Comparison of ENCODE assay signal across 9 mouse cellular contexts in the genomic region with DNA sequence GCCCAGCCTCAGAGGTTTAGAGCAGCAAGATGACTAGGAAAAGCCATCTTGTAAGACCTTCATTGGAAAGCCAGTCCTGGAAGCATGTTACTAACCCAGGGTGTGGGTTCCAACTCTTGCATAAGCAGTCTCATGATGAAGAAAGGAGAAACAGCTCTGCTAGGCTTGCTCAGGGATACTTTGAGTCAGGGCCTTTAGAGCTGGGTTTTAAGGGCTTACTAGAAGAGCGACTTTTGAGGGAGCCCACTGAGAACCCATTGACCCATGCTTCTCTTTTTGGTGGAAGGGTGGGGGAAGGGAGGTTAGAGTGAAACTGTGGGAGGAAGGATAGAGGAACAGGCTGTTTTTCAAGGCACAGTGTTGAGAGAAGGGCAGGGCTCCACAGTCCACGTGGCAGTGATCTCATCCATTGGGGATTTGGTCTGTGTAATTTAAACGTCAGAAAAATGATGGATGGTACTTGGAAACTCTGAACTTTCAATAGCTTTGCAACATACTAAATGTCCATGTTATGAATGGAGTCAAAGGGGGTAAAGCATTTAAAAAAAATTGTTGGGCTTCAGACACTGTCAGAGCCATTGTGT. TPM values are rescaled to one million over a fixed set of nuclear protein-coding genes. Genes with fewer than 3 reads are reported as not detected.
DNase-seq lines count a peak whose midpoint lies in the region; ATAC-seq lines count a peak whose summit lies in the region.
"Had no signal": no experiment of that assay in that cellular context is flagged by ENCODE, and none has a peak within 500 bp of the region (broad histone marks: within the 10 kb centered on the region; RNA-seq: fewer than 3 reads in every experiment).

No protein-coding gene starts in this region.

- H3K36me3 ChIP-seq in heart, embryonic 11.5 days (ENCODE audit: control insufficient read depth, insufficient read depth, low read length): no peaks in the 10 kb centered on the region
- H3K36me3 ChIP-seq in neural tube, embryonic 11.5 days (ENCODE audit: control insufficient read depth, insufficient read depth, low read length): no peaks in the 10 kb centered on the region
- H3K36me3 ChIP-seq in heart, embryonic 10.5 days: no peaks in the 10 kb centered on the region
- H3K36me3 ChIP-seq: heart, embryonic 13.5 days had no signal

- H3K9ac ChIP-seq in heart, embryonic 11.5 days (ENCODE audit: low read depth, low read length): no peak overlapping the region
- H3K9ac ChIP-seq in neural tube, embryonic 11.5 days (ENCODE audit: low read length): no peak overlapping the region
- H3K9ac ChIP-seq: heart, embryonic 13.5 days had no signal

- intact Hi-C loops in left cerebral cortex, postnatal 25 days (cut with DNase I): no loop called here

- H3K4me2 ChIP-seq in heart, embryonic 11.5 days: no peak overlapping the region
- H3K4me2 ChIP-seq in neural tube, embryonic 11.5 days (ENCODE audit: low read depth): no peak overlapping the region
- H3K4me2 ChIP-seq: heart, embryonic 13.5 days had no signal

- DNase-seq in heart, adult 8-10 months (ENCODE audit: low spot score): peak; percentile 7
- DNase-seq in neural tube, embryonic 11.5 days (ENCODE audit: low spot score): peak; percentile 37
- no peak for DNase-seq in neural tube, embryonic 10.5 days (ENCODE audit: extremely low spot score, low spot score)
- no peak for DNase-seq in heart, embryonic 10.5 days (ENCODE audit: low spot score)
- no peak for DNase-seq in left cerebral cortex, postnatal 25 days (ENCODE audit: low spot score in 2 of 2)
- DNase-seq: thymus, postnatal 25 days had no signal

- no peak overlapping the region for H3K27ac ChIP-seq in heart, embryonic 11.5 days (ENCODE audit: low read depth, low read length)
- H3K27ac ChIP-seq in neural tube, embryonic 11.5 days (ENCODE audit: low read depth, low read length): no peak overlapping the region
- H3K27ac ChIP-seq in heart, embryonic 10.5 days: peak overlapping the region; percentile 23; the same call in 1 of the 2 replicates
- H3K27ac ChIP-seq: heart, embryonic 13.5 days had no signal

- WGBS in heart, embryonic 11.5 days (ENCODE audit: insufficient replicate concordance): 40% methylated on average over 3 of the region's 3 CpGs
- 39% methylated on average over 3 of the region's 3 CpGs for WGBS in neural tube, embryonic 11.5 days
- 38% methylated on average over 3 of the region's 3 CpGs for WGBS in heart, embryonic 10.5 days

- H3K4me1 ChIP-seq in heart, embryonic 11.5 days (ENCODE audit: control insufficient read depth, insufficient read depth, low read length): no peaks in the 10 kb centered on the region
- no peaks in the 10 kb centered on the region for H3K4me1 ChIP-seq in neural tube, embryonic 11.5 days (ENCODE audit: control insufficient read depth, insufficient read depth, low read length)
- H3K4me1 ChIP-seq in heart, embryonic 10.5 days: peaks cover 6% of the 10 kb centered on the region; the same call in 1 of the 2 replicates

- no peak overlapping the region for H3K4me3 ChIP-seq in heart, embryonic 11.5 days (ENCODE audit: low read depth, low read length)
- no peak overlapping the region for H3K4me3 ChIP-seq in neural tube, embryonic 11.5 days (ENCODE audit: low read depth, low read length)
- H3K4me3 ChIP-seq in heart, embryonic 10.5 days: no peak overlapping the region
- H3K4me3 ChIP-seq: heart, embryonic 13.5 days had no signal

- no peaks in the 10 kb centered on the region for H3K9me3 ChIP-seq in heart, embryonic 11.5 days (replicated peaks; ENCODE audit: control insufficient read depth, low read length)
- H3K9me3 ChIP-seq in neural tube, embryonic 11.5 days (ENCODE audit: control insufficient read depth, low read length): 0 out of 2 replicates have a peak, but pooled peaks cover 3% of the 10 kb centered on the region
- H3K9me3 ChIP-seq in heart, embryonic 10.5 days: no peaks in the 10 kb centered on the region
- H3K9me3 ChIP-seq: heart, embryonic 13.5 days had no signal

- ATAC-seq in heart, embryonic 11.5 days (replicated peaks; ENCODE audit: insufficient number of reproducible peaks, low FRiP score, low TSS enrichment): no peak
- ATAC-seq in neural tube, embryonic 11.5 days (ENCODE audit: insufficient read depth, low FRiP score, low TSS enrichment): no peak
- ATAC-seq in granulocyte monocyte progenitor cell, adult 5-6 weeks (replicated peaks; ENCODE audit: poor library complexity, severe bottlenecking): no peak

- no peaks in the 10 kb centered on the region for H3K27me3 ChIP-seq in heart, embryonic 11.5 days (ENCODE audit: control insufficient read depth, insufficient read depth, low read length)
- H3K27me3 ChIP-seq in neural tube, embryonic 11.5 days (ENCODE audit: control insufficient read depth, insufficient read depth, low read length): no peaks in the 10 kb centered on the region
- H3K27me3 ChIP-seq in heart, embryonic 10.5 days (ENCODE audit: insufficient read depth, poor library complexity, severe bottlenecking): no peaks in the 10 kb centered on the region
- H3K27me3 ChIP-seq: heart, embryonic 13.5 days had no signal

RNA-seq across cellular contexts. Expression of gene Opcml, which starts 22.7 kb away (rescaled TPM):
- total RNA-seq in heart, adult 8-10 months (2022): 1 to 10 TPM in 3 of 4 experiments, under 1 TPM in 1; 0.87 to 1.2 (median 1.1) TPM
- 1.6 and 1.9 TPM in 2 replicates for polyA plus RNA-seq in heart, embryonic 11.5 days (2014; fragmentation: Nextera tagmentation; extraction: Ambion mirVana)
- polyA plus RNA-seq in neural tube, embryonic 11.5 days (2014; fragmentation: Nextera tagmentation; extraction: Ambion mirVana): 3.3 and 3.6 TPM in 2 replicates
- 1.7 and 4.3 TPM in 2 replicates for polyA plus RNA-seq in heart, embryonic 10.5 days (2016; fragmentation: Nextera tagmentation; extraction: Ambion mirVana)
- not detected in 2 replicates for total RNA-seq in granulocyte monocyte progenitor cell, adult 5-6 weeks (2014; fragmentation: Nextera tagmentation)
- not detected in 2 replicates for total RNA-seq in granulocyte monocyte progenitor cell, adult 5-6 weeks (2017)
- total RNA-seq in left cerebral cortex, postnatal 25 days (2021): 100 to 1,000 TPM; 272 to 283 TPM

Comparison
In these comparisons a context has a peak if more than half of its experiments do, and no peak if none do; other contexts are left out.
1. DNase-seq: peak in heart, adult 8-10 months (single experiment) and neural tube, embryonic 11.5 days (single experiment); none in neural tube, embryonic 10.5 days (single experiment), heart, embryonic 10.5 days (single experiment) and left cerebral cortex, postnatal 25 days (0 of 2).
2. RNA of gene Opcml, which starts 22.7 kb away (total RNA-seq): 272 to 283 TPM in left cerebral cortex, postnatal 25 days; 0.87 to 1.2 TPM in heart, adult 8-10 months and not detected in granulocyte monocyte progenitor cell, adult 5-6 weeks; every median in the first group is over 100 times any median in the second.